In the genomic region with DNA sequence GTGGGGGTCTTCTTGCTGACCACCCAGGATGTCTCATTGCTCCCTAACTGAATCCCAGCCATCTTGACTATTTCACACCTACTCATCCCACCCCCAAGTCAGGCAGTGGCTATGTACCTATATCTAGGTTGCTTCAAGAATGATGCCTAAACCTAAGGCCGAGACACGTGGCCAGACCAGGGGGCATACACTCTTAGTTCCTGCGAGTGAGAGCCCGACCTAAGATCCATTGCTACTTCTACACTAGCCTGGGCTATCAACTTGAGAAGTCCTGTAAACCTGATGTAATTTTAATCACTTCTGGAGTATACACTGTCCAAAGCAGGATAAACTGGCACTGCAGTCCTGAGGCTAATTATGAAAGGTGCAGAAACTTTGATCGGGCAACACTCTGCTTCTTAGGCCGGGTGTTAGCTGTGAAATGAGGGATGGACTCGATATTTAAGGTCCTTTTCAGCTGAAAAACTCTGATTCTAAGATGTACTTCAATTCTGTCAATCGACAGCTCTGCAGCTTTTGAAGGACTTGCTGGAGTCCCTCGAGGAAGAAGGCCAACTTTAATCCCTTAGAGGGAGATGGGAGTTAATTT, we compare ENCODE assay signal across 7 mouse cellular contexts. TPM values are rescaled to one million over a fixed set of nuclear protein-coding genes. Genes with fewer than 3 reads are reported as not detected.
DNase-seq lines count a peak whose midpoint lies in the region; ATAC-seq lines count a peak whose summit lies in the region.

No protein-coding gene starts in this region.

- H3K9ac ChIP-seq in lung, embryonic 15.5 days = peak overlapping the region; percentile 100
- H3K9ac ChIP-seq in hindbrain, embryonic 11.5 days (ENCODE audit: low read depth, low read length) = peak overlapping the region; percentile 97
- peak overlapping the region; percentile 99 for H3K9ac ChIP-seq in midbrain, embryonic 14.5 days (replicated peaks; ENCODE audit: low read length)

- peak overlapping the region; percentile 77 for H3K4me2 ChIP-seq in lung, embryonic 15.5 days
- H3K4me2 ChIP-seq in hindbrain, embryonic 11.5 days (replicated peaks; ENCODE audit: low read depth, low read length) = peak overlapping the region; percentile 89
- H3K4me2 ChIP-seq in midbrain, embryonic 14.5 days (ENCODE audit: low read length) = peak overlapping the region; percentile 88

- 13% methylated on average over 9 of the region's 9 CpGs for WGBS in lung, embryonic 15.5 days
- whole genome bisulfite sequencing in hindbrain, embryonic 11.5 days = 8% methylated on average over 9 of the region's 9 CpGs
- 8% methylated on average over 9 of the region's 9 CpGs for WGBS in midbrain, embryonic 14.5 days

- ATAC-seq in lung, embryonic 15.5 days (ENCODE audit: borderline replicate concordance, extremely low read depth, low FRiP score, low TSS enrichment) = no peak
- ATAC-seq in hindbrain, embryonic 11.5 days (ENCODE audit: low FRiP score) = no peak
- ATAC-seq in midbrain, embryonic 14.5 days (ENCODE audit: low FRiP score, low TSS enrichment) = no peak

- peak overlapping the region; percentile 100; the same call in 1 of the 2 replicates for H3K27ac ChIP-seq in lung, embryonic 15.5 days
- no peak overlapping the region for H3K27ac ChIP-seq in hindbrain, embryonic 11.5 days (ENCODE audit: low read depth, low read length)
- peak overlapping the region; percentile 98 for H3K27ac ChIP-seq in midbrain, embryonic 14.5 days (replicated peaks; ENCODE audit: low read depth, low read length)

- peaks cover 40% of the 10 kb centered on the region for H3K4me1 ChIP-seq in lung, embryonic 15.5 days
- peaks cover 12% of the 10 kb centered on the region for H3K4me1 ChIP-seq in hindbrain, embryonic 11.5 days (replicated peaks; ENCODE audit: control insufficient read depth, insufficient read depth, low read length)
- H3K4me1 ChIP-seq in midbrain, embryonic 14.5 days (ENCODE audit: control insufficient read depth, insufficient read depth, low read length) = peaks cover 24% of the 10 kb centered on the region

- no peaks in the 10 kb centered on the region for H3K9me3 ChIP-seq in lung, embryonic 15.5 days
- H3K9me3 ChIP-seq in hindbrain, embryonic 11.5 days (ENCODE audit: control insufficient read depth, low read length) = no peaks in the 10 kb centered on the region
- no peaks in the 10 kb centered on the region for H3K9me3 ChIP-seq in midbrain, embryonic 14.5 days (ENCODE audit: control insufficient read depth, low read length)

- H3K36me3 ChIP-seq in lung, embryonic 15.5 days = no peaks in the 10 kb centered on the region
- H3K36me3 ChIP-seq in hindbrain, embryonic 11.5 days (ENCODE audit: control insufficient read depth, insufficient read depth, low read length) = no peaks in the 10 kb centered on the region
- no peaks in the 10 kb centered on the region for H3K36me3 ChIP-seq in midbrain, embryonic 14.5 days (ENCODE audit: control insufficient read depth, insufficient read depth, low read length)

- no peak for DNase-seq in lung, postnatal 4 days
- peak; percentile 15 to 23 for DNase-seq in cerebellum, postnatal 14 days
- DNase-seq in hindbrain, embryonic 11.5 days (ENCODE audit: low spot score) = peak; percentile 22
- DNase-seq in midbrain, embryonic 14.5 days = no peak
- DNase-seq in right cerebral cortex, postnatal 14 days = no peak
- DNase-seq in urinary bladder, postnatal 36 days (ENCODE audit: low spot score in 2 of 2) = no peak

- peak overlapping the region; percentile 95 for H3K4me3 ChIP-seq in lung, embryonic 15.5 days
- peak overlapping the region; percentile 95 for H3K4me3 ChIP-seq in hindbrain, embryonic 11.5 days (ENCODE audit: low read depth, low read length)
- peak overlapping the region; percentile 92 for H3K4me3 ChIP-seq in midbrain, embryonic 14.5 days (replicated peaks; ENCODE audit: low read depth, low read length)

- no peaks in the 10 kb centered on the region for H3K27me3 ChIP-seq in lung, embryonic 15.5 days
- H3K27me3 ChIP-seq in hindbrain, embryonic 11.5 days (ENCODE audit: control insufficient read depth, insufficient read depth, low read length) = no peaks in the 10 kb centered on the region
- no peaks in the 10 kb centered on the region for H3K27me3 ChIP-seq in midbrain, embryonic 14.5 days (ENCODE audit: control insufficient read depth, insufficient read depth, low read length)

RNA-seq across cellular contexts. Expression of a gene that starts 1.1 kb away (rescaled TPM):
- polyA plus RNA-seq in lung, embryonic 15.5 days (2015; fragmentation: Nextera tagmentation; extraction: Ambion mirVana) = 15.8 and 16.7 TPM in 2 replicates
- 19.2 and 19.7 TPM in 2 replicates for polyA plus RNA-seq in hindbrain, embryonic 11.5 days (2014; fragmentation: Nextera tagmentation; extraction: Ambion mirVana)
- polyA plus RNA-seq in midbrain, embryonic 14.5 days (2014; fragmentation: Nextera tagmentation; extraction: Ambion mirVana) = 17.0 and 18.2 TPM in 2 replicates

RNA-seq across cellular contexts. Expression of a gene that starts 1.8 kb away (rescaled TPM):
- 9.6 and 10.8 TPM in 2 replicates for polyA plus RNA-seq in lung, embryonic 15.5 days (2015; fragmentation: Nextera tagmentation; extraction: Ambion mirVana)
- 8.2 and 8.3 TPM in 2 replicates for polyA plus RNA-seq in hindbrain, embryonic 11.5 days (2014; fragmentation: Nextera tagmentation; extraction: Ambion mirVana)
- 3.2 and 4.2 TPM in 2 replicates for polyA plus RNA-seq in midbrain, embryonic 14.5 days (2014; fragmentation: Nextera tagmentation; extraction: Ambion mirVana)

RNA-seq across cellular contexts. Expression of a gene that starts 35.7 kb away (rescaled TPM):
- 8.5 and 10.5 TPM in 2 replicates for polyA plus RNA-seq in lung, embryonic 15.5 days (2015; fragmentation: Nextera tagmentation; extraction: Ambion mirVana)
- polyA plus RNA-seq in hindbrain, embryonic 11.5 days (2014; fragmentation: Nextera tagmentation; extraction: Ambion mirVana) = 8.1 and 11.2 TPM in 2 replicates
- polyA plus RNA-seq in midbrain, embryonic 14.5 days (2014; fragmentation: Nextera tagmentation; extraction: Ambion mirVana) = 5.1 and 5.3 TPM in 2 replicates

RNA-seq across cellular contexts. Expression of a gene that starts 43.6 kb away (rescaled TPM):
- polyA plus RNA-seq in lung, embryonic 15.5 days (2015; fragmentation: Nextera tagmentation; extraction: Ambion mirVana) = 23.3 and 28.7 TPM in 2 replicates
- 4.0 and 5.4 TPM in 2 replicates for polyA plus RNA-seq in hindbrain, embryonic 11.5 days (2014; fragmentation: Nextera tagmentation; extraction: Ambion mirVana)
- 8.7 and 8.8 TPM in 2 replicates for polyA plus RNA-seq in midbrain, embryonic 14.5 days (2014; fragmentation: Nextera tagmentation; extraction: Ambion mirVana)

RNA-seq across cellular contexts. Expression of a gene that starts 49.0 kb away (rescaled TPM):
- polyA plus RNA-seq in lung, embryonic 15.5 days (2015; fragmentation: Nextera tagmentation; extraction: Ambion mirVana) = 4.9 and 5.0 TPM in 2 replicates
- polyA plus RNA-seq in hindbrain, embryonic 11.5 days (2014; fragmentation: Nextera tagmentation; extraction: Ambion mirVana) = 1.9 and 2.3 TPM in 2 replicates
- polyA plus RNA-seq in midbrain, embryonic 14.5 days (2014; fragmentation: Nextera tagmentation; extraction: Ambion mirVana) = 0.34 and 0.50 TPM in 2 replicates

Comparison
In these comparisons a context has a peak if more than half of its experiments do, and no peak if none do; other contexts are left out.
1. DNase-seq: peak in cerebellum, postnatal 14 days (2 of 2) and hindbrain, embryonic 11.5 days (single experiment); none in lung, postnatal 4 days (0 of 2), midbrain, embryonic 14.5 days (single experiment), right cerebral cortex, postnatal 14 days (single experiment) and urinary bladder, postnatal 36 days (0 of 2).
2. Peak in every context shown above with its lines, with median percentiles within 50 percentile points of each other: H3K4me2 ChIP-seq, H3K4me3 ChIP-seq and H3K9ac ChIP-seq.